Mouse (Mus musculus): ENCODE results near the gene Hsd17b3. TPM values are rescaled to one million over a fixed set of nuclear protein-coding genes. Genes with fewer than 3 reads are reported as not detected.
"Not testable (repeated sequence)": the region's sequence is repeated elsewhere in the genome, so short reads cannot be mapped to it uniquely, and the experiment has no call there.

Gene Hsd17b3
- total RNA-seq, 2 experiments from 2014 or later: not detected

- no peak for ATAC-seq (replicated peaks; ENCODE audit: poor library complexity, severe bottlenecking)
These were observed 3.0 kb downstream of the Hsd17b3 start for GRCm38 (mm10) chr13:64086036-64086435.

- ATAC-seq (replicated peaks; ENCODE audit: poor library complexity, severe bottlenecking): no peak
These were observed 5.7 kb downstream of the Hsd17b3 start for GRCm38 (mm10) chr13:64083331-64083730.

GRCm38 (mm10) chr13:64081012-64081919 is 7.8 kb downstream of the Hsd17b3 start:
- no peak for ATAC-seq (replicated peaks; ENCODE audit: poor library complexity, severe bottlenecking)

GRCm38 (mm10) chr13:64077591-64077990 is 11.4 kb downstream of the Hsd17b3 start:
- ATAC-seq (replicated peaks; ENCODE audit: poor library complexity, severe bottlenecking): no peak

- no peak for ATAC-seq (replicated peaks; ENCODE audit: poor library complexity, severe bottlenecking)
These were observed 13.0 kb downstream of the Hsd17b3 start for GRCm38 (mm10) chr13:64076074-64076473.

- no peak for ATAC-seq (replicated peaks; ENCODE audit: poor library complexity, severe bottlenecking)
These were observed 22.4 kb downstream of the Hsd17b3 start for GRCm38 (mm10) chr13:64066653-64067052.

- no peak for ATAC-seq (replicated peaks; ENCODE audit: poor library complexity, severe bottlenecking)
These were observed 24.8 kb downstream of the Hsd17b3 start for GRCm38 (mm10) chr13:64064276-64064675.

- no peak for ATAC-seq (replicated peaks; ENCODE audit: poor library complexity, severe bottlenecking)
These were observed 28.0 kb downstream of the Hsd17b3 start for GRCm38 (mm10) chr13:64060935-64061506.

- no peak for ATAC-seq (replicated peaks; ENCODE audit: poor library complexity, severe bottlenecking)
These were observed 35.1 kb downstream of the Hsd17b3 start for GRCm38 (mm10) chr13:64053959-64054358.

GRCm38 (mm10) chr13:64052281-64052680 is 36.7 kb downstream of the Hsd17b3 start:
- not testable (repeated sequence) for ATAC-seq (replicated peaks; ENCODE audit: poor library complexity, severe bottlenecking)

GRCm38 (mm10) chr13:64050895-64051294 is 38.1 kb downstream of the Hsd17b3 start:
- ATAC-seq (replicated peaks; ENCODE audit: poor library complexity, severe bottlenecking): no peak

- no peak for ATAC-seq (replicated peaks; ENCODE audit: poor library complexity, severe bottlenecking)
These were observed 39.5 kb downstream of the Hsd17b3 start for GRCm38 (mm10) chr13:64049535-64049934.

- peak; percentile 94 for ATAC-seq (replicated peaks; ENCODE audit: poor library complexity, severe bottlenecking)
These were observed 40.6 kb downstream of the Hsd17b3 start for GRCm38 (mm10) chr13:64048467-64048866.

GRCm38 (mm10) chr13:64039976-64040375 is 49.1 kb downstream of the Hsd17b3 start:
- peak; percentile 52 for ATAC-seq (replicated peaks; ENCODE audit: poor library complexity, severe bottlenecking)

GRCm38 (mm10) chr13:64038114-64038513 is 50.9 kb downstream of the Hsd17b3 start:
- no peak for ATAC-seq (replicated peaks; ENCODE audit: poor library complexity, severe bottlenecking)

- peak; percentile 78 for ATAC-seq (replicated peaks; ENCODE audit: poor library complexity, severe bottlenecking)
These were observed 52.7 kb downstream of the Hsd17b3 start for GRCm38 (mm10) chr13:64036079-64037011.

GRCm38 (mm10) chr13:64035036-64035435 is 54.0 kb downstream of the Hsd17b3 start:
- no peak for ATAC-seq (replicated peaks; ENCODE audit: poor library complexity, severe bottlenecking)

GRCm38 (mm10) chr13:64033921-64034320 is 55.1 kb downstream of the Hsd17b3 start:
- no peak for ATAC-seq (replicated peaks; ENCODE audit: poor library complexity, severe bottlenecking)

GRCm38 (mm10) chr13:64033181-64033580 is 55.8 kb downstream of the Hsd17b3 start:
- ATAC-seq (replicated peaks; ENCODE audit: poor library complexity, severe bottlenecking): no peak

GRCm38 (mm10) chr13:64031254-64031653 is 57.8 kb downstream of the Hsd17b3 start:
- ATAC-seq (replicated peaks; ENCODE audit: poor library complexity, severe bottlenecking): no peak

GRCm38 (mm10) chr13:64030792-64031191 is 58.2 kb downstream of the Hsd17b3 start:
- ATAC-seq (replicated peaks; ENCODE audit: poor library complexity, severe bottlenecking): no peak
